Mouse (Mus musculus) liver, adult 2 months (tissue): ENCODE measurements around the gene Adamts13.
A peak's percentile ranks its signal among the peaks of the same experiment; 100 is the strongest.

ENCODE experiments used
- CTCF ChIP-seq: fragments of 200-500 bp; IDR thresholded peaks from 2 replicates; pipeline ENCODE4 v1.5.1; 2011; ENCODE audit warnings: low read depth, low read length, control low read depth
- POLR2A ChIP-seq: fragments of 200-500 bp; IDR thresholded peaks from 2 replicates; pipeline ENCODE4 v1.6.1; 2011; ENCODE audit warnings: low read length, control low read depth; ENCODE audit not compliant: insufficient read depth; ENCODE audit errors: extremely low read depth

GRCm38 (mm10) chr2:26933304-26934055, 39.7 kb upstream of the Adamts13 start, which contains the start of the genes Surf4 and Stkld1:
- TF ChIP-seq POLR2A (peak; percentile 93), CTCF (no peak)
